Mouse (Mus musculus) ovary, postnatal 36 days (tissue): ENCODE results near the gene Gdi2.
"Not testable (repeated sequence)": the region's sequence is repeated elsewhere in the genome, so short reads cannot be mapped to it uniquely, and the experiment has no call there.

Source experiments
- DNase-seq: peaks from one replicate; pipeline ENCODE4 v3.0.0; 2022; ENCODE audit warnings: low spot score, mixed read lengths

Gene Gdi2

DNA sequence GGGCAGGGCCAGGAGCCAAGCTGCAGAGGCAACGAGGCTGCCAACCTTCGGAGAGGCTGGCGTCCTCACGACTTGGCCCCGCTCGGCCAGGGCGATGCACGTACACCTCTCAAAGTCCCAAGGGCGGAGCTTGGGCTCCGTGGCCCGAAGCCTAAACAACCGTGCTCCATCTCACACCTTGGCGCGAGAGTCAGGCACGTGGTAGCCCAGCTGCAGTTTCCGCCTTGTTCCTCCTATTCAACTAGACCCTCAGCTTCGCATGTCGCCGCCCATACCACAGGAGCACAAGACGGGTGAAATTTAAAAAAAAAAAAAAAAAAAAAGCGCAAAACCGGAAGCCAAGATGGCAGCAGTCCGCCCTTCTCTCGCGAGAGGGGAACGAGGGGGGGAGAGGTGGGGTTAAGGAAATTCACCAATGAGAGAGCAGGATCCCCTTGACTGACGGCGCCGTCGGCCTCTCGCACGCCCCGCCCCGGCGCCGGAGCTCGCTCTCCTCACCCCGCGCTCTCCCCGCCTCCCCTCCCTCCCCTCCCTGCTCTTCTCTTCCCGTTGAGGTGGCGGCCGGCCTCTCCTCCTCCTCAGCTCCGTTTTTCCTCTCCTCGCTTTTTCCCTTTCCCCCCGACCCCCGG, at the start of gene Gdi2:
Gdi2 (plus strand) TSS at position 470 of the 629 bp plus-strand sequence.
- DNase-seq, result peak; percentile 95

GRCm38 (mm10) chr13:3495526-3495925, 42.3 kb upstream of the Gdi2 start:
- no peak for DNase-seq

DNA sequence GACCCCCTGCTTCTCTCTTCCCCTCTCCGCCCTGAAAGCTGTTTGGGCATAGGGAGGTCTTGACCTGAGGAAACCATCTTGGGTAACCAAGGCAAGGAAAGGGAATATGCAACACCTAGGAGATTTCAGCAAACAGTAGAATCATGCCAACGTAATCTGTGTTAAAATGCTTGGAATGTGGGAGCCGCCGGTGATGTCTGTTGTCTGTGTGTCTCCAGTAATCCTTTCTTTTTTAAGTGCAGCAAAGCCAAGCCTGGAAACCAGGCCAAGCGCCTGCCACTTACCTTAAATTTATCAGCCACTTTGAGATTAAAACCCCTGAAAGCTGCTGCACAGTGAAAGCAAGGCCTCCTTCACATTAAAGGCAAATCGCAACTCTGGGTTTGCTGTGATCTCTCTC, 36.8 kb upstream of the Gdi2 start:
- not testable (repeated sequence) for DNase-seq

DNA sequence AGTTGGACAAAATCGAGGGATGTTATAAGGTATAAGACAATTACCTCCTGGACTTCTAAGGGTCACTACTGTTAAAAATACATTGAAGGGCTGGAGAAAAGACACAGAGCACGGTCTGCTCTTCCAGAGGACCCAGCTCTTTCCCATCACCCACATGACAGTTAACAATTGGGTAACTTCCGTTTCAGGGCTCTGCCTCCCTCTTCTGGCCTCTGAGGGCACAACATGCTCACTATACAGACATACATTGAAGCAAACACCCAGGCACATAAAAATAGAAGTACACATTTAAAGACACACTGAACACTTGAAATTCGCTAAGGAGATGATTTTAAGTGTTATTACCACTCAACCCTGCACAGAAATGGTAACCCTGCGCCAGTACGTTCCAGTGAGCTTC, 22.5 kb upstream of the Gdi2 start:
- not testable (repeated sequence) for DNase-seq

DNA sequence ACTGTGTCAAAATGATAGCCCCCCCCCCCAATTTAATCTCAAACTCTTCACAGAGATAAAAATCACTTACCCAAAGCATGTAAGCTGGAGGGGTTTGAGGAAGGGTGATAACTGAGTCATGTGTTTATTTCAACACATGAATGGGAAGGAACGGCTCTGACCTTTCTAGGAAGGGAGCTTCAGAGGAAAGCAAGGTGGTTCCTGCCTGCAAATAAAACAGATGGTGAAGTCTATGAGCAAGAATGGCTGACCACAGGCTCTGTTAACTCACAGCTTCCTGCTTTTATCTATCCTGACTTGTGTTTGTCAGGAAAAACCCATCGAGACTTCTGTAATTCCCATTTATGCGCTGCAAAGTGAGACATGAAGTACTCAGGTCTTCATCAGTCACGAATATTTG, 18.5 kb upstream of the Gdi2 start:
- not testable (repeated sequence) for DNase-seq

- DNase-seq, result not testable (repeated sequence)
Observed at GRCm38 (mm10) chr13:3519994-3520393, 17.9 kb upstream of the Gdi2 start.

- no peak for DNase-seq
Observed at GRCm38 (mm10) chr13:3523459-3523858, 14.4 kb upstream of the Gdi2 start.

DNA sequence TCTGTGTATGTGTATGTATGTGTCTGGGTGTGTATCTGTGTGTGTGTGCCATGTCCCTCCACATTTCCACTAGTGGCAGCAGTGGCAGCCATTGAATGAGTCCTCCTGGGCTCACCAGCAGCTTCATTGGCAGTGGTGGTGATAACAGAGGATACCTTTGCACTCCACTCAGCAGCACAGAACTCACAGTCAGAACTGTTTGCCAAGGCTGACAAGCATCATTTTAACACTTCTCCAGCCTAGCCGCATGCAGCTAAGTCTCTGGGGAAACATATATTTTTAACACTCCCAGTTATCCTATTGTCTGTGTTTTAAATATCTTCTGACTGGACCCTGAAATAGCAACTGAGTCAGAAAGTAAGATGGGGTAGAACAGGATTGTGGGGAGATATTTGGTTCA, 13.9 kb upstream of the Gdi2 start:
- DNase-seq, result no peak

GRCm38 (mm10) chr13:3525611-3526051, 12.2 kb upstream of the Gdi2 start:
- no peak for DNase-seq

DNA sequence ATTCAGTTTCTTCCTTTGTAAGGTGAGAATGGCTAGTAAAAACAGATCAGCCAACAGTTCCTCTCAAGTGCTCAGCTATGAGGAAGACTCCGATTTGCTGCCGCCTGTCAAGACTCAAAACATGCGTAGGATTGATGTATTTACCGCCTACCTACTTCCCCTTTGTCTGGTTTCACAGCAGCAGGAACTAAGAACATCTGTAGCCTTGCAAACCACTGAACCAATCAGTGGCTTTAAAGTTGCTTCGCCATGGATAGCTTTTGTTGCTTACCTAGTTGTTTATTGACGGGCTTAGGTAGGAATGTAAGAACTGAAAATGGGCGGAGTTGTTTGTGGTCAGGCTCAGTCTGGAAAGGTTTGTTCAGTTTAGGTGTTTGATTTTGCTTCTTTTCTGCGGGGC, 11.5 kb upstream of the Gdi2 start:
- DNase-seq, result no peak

DNA sequence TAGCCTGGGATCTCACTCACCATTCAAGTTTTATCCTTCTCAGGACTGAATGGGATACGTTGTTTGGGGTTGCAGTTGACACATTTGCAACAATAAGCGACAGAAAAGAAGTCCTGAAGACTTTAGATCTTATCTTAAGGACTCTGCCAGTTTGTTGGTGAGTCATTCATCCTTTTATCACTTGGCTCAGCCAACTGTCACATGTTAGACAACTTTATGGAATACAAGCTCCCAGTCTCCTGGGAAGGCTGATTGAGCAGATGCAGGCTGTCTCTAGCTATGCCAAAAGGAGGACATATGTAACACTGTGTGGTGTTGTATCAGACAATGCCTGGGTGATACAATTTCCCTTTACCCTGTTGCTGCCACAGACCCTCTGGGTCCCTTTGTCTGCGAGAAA, 7.4 kb upstream of the Gdi2 start:
- no peak for DNase-seq

GRCm38 (mm10) chr13:3531176-3531575, 6.7 kb upstream of the Gdi2 start:
- not testable (repeated sequence) for DNase-seq

DNA sequence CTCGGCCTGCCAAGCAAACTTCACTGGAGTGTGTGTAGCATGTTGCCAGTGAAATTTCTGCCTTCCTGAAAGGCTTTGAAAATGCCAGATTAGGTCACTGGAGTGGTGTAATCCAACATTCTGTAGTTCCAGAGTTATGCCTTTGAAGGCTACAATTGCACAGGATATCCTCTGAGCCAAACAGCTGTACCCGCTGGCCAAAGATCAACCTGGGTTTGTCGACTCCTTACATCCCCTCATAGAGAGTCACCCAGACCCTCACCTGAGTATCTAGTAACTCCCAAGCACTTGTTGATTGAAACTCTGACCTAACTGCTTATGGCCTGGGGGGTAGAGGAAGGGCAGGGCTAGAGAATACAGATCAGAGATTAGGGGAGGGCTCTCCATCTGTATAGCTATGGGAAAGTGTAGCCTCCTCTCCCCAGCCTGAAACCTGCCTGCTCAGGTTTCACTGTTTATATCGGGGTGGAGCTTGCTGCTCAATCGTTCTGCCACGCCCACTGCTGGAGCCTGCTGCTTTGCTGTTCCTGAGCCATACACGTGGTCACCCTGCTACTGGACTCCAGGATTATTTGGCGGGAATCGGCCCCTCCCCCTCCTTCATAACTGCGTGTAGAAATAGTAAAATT, 6.1 kb upstream of the Gdi2 start:
- no peak for DNase-seq

- no peak for DNase-seq
Observed at GRCm38 (mm10) chr13:3532451-3532850, 5.4 kb upstream of the Gdi2 start.

- DNase-seq, result no peak
Observed at GRCm38 (mm10) chr13:3534146-3534545, 3.7 kb upstream of the Gdi2 start.

GRCm38 (mm10) chr13:3538223-3538968, 533 bp downstream of the Gdi2 start:
- DNase-seq, result peak; percentile 64

DNA sequence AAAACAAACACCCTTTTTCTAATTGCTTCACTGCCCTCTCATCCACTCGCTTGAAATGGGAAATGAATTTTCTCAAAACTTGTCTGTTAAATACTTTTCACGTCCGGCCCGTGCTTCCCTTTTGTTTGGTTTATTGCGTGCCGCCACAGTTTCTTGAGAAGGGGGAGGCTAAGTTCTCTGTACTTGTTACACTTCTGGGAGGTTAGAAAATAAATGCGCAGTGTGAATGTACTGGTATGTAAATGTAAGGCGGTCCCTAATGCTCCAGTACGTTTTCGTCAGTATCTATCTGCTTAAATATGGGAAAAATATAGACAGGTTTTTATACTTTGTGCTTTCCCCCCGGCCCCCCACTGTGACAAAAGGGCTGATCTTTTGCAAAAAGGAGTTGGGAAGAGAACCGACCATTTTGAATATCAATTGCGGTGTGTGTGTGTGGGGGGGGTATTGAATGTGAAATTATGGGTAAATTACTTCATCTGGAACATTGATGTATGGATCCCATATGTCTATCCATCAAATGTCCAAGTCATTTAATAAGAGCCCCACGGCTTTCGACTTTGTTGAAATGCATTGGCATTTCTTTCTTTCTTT, 1.2 kb downstream of the Gdi2 start:
- no peak for DNase-seq

DNA sequence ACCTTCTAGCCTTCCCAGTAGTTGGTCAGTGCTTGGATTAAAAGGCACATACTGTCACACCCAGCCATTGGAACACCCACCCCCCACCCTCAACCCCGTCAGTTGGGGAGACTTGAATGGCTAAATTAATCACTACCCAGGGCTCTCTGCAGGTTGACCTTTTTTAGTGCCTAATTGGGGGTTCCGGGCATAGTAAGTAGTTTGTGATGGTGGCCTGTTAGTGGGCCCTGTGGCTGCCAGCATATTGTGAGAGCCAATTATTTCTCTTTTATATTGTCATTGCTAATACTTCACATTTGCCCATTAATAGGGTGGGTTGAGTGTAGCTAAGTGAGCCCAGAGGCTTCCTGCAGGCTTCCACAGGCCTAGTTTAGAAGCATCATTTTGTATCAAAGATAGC, 2.3 kb downstream of the Gdi2 start:
- DNase-seq, result no peak

DNA sequence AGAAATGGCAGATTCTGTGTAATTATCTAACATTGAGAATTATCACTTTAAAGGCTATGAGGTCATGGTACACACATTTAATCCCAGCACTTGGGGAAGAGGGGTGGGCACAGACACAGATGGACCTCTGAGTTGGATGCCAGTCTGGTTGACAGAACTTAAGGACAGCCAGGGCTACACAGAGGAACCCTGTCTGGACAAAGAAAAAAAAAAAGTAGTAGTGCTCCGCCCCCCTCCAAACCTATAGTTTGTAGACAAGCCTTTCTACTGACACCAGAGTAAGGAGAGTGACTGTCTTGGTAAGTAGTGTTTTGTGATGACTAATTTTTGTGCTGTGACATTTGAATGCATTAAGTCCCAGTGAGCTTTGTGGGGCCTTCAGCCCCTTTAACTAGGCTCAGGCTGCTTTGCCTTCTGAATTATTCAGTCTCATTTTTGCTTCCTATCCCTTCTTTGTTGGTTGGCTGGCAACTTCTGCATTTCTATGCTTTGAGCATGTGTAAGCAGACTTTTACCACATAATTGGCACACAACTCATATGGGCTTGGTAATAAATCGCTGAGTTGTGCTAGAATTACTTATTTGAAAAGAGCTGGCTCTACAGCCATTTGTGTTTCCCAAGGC, 3.4 kb downstream of the Gdi2 start:
- no peak for DNase-seq

- no peak for DNase-seq
Observed at GRCm38 (mm10) chr13:3544077-3544874, 6.4 kb downstream of the Gdi2 start.

DNA sequence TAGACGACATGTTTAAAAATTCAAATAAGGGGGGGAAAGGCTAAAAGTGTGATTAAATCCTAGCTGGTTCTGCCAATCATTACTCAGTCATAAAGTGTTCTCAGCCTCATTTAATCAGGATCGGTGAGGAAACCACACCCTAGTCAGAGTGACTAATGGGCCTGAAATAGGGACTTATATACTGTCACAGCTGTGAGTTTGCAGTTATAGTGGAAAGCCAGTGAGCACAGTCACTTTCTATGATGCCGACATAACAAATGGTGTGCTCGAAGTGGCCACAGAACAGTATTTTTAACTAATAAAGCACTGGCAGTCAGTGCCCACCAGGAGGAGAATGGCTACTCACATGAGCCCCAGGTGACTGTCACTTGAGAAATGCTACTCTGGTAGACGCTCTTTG, 7.1 kb downstream of the Gdi2 start:
- no peak for DNase-seq

GRCm38 (mm10) chr13:3547410-3547809, 9.5 kb downstream of the Gdi2 start:
- no peak for DNase-seq
